Mouse (Mus musculus) cerebellum, adult 9-11 months (tissue): ENCODE measurements around the gene Scin.

Experiments used
- DNase-seq: peaks from one replicate; pipeline ENCODE4 v3.0.0; 2022

Gene Scin

DNA sequence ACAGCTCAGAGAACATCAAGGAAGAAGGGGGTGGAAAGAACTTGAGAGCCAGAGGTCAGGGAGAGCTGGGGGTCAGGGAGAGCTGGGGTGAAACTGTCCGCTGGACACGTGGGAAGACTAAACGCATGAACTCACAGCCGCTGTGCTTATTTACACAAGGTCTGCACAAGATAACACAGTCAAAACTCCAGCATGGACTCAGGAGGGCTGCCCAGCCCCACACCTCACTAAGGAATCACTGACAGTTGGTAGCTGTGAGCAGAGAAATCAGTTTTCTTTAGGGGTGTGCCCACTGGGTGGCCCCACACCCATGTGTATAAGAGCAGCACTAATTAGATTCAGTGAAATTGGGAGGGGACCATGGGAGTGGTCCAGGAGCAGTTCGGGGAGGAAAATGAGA is 27.2 kb downstream of the Scin start:
- no peak for DNase-seq

DNA sequence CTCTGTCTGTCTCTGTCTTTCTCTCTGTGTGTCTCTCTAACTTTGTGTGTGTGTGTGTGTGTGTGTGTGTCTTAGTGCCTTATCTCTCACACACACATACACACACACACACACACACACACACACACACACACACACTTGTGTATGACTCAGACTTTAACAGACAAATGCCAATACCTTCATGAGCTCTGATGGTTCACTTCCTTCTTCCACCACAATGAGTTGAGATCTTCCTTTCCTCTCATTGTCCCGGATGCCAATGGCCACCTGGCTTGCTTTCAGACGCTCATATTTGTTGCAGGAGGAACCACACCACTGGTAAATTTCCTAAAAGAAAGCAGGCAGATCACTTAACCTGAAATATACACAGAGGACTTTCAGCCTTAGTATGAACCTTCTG is 29.3 kb downstream of the Scin start:
- no peak for DNase-seq

DNA sequence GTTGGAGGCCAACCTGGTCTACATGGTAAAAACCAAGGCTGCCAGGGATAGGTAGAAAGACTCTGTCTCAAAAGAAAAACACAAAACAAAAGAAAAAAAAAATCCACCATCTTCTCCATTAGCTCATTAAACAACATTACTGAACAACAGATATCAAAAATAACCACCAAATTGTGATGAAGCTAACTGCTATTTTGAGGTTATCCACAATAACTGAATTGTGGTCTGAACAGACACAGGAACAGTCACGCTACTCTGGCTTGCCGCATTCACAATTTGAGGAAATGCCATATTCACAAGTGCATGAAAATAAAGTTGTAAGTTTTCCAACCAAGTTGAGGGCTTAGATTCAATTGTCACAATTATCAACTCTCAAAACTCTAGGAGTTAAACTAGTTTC is 31.7 kb downstream of the Scin start:
- no peak for DNase-seq

DNA sequence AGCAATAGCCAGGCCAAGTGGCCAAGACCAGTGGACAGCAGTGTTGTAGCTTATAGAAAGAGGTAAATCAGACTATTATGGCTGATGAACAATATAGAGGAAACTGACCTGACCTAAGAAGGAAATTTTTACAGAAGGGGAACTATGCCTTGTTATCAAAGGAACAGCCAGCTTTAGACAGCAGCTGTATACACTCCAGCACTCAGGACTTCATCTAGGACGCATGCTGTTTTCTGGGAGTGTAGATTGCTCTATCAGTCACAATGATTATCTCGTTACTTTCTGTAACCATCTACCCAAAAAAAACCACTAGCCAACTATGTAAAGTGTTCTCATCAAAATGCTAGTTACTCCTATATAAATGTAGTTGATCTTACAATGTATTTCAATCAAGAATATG is 34.6 kb downstream of the Scin start:
- DNase-seq: no peak

DNA sequence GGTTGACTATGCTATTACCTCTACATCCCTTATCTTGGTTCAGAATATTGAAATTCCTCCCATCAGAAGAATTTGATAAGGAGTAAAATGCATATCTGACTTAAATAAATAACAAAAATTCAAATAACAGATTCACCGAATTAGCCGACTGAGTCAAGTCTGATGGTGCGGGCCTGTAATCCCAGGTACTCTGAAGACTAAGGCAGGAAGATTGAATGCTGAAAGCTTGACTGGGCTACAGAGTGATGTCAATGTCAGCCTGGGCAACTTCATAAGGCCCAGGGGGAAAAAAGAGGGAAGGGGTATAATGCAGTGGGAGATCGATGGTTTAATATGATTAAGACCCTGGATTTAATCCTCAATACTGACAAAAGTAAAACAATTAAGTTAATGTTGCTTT is 36.6 kb downstream of the Scin start:
- no peak for DNase-seq

DNA sequence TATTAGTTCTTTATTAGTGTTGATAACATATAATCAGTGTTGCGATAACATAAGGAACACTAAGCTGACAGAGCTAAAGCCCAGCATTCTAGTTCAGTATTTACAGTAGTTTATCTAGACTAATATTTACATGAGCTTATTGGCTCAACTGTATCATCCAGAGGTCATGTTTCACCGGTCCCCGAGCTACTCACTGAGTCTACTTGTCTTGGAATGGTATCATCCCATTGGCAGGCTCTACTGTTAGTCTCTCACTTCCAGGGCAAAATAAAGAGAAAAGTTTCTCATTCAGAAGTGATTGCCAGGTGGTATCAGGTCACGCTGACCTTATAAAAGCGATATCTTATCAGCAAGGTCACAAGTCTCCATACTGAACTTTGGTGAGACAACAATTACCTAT is 37.0 kb downstream of the Scin start:
- DNase-seq: no peak

DNA sequence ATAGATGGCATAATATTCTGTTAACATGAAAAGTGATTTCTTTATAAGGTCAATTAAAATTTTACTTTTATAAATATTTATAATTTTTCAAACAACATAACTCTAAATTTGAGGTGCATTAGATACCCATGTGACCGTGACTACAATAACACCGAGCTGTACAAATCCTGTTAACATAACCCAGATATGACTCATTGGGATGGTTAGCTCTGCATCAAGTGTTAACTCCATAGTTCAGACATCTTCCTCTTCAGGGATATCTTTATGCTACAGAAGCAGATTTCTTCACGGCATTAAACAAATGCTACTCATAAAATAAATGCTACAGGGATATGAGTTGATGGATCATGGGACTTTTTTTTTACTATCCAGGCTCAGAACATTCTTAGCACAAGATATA is 37.6 kb downstream of the Scin start:
- no peak for DNase-seq

DNA sequence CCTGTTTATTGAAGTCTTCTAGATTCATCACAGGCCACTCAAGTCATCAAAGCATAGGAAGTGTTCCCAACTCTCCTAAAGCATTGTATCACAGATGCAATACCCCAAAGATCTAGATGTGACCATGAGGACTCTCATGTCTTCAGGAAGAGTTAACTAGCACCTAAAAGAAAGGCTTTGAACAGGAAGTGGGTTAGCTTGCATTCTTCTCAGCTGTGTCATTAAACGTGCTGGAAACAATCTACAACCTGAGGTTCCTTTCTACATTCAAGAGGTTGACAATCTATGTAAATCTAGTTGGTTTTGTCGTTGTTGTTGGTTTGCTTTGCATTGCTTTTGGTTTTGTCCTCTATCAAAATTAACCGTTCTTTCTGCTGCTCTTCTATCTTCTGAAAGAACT is 44.0 kb downstream of the Scin start:
- DNase-seq: no peak

DNA sequence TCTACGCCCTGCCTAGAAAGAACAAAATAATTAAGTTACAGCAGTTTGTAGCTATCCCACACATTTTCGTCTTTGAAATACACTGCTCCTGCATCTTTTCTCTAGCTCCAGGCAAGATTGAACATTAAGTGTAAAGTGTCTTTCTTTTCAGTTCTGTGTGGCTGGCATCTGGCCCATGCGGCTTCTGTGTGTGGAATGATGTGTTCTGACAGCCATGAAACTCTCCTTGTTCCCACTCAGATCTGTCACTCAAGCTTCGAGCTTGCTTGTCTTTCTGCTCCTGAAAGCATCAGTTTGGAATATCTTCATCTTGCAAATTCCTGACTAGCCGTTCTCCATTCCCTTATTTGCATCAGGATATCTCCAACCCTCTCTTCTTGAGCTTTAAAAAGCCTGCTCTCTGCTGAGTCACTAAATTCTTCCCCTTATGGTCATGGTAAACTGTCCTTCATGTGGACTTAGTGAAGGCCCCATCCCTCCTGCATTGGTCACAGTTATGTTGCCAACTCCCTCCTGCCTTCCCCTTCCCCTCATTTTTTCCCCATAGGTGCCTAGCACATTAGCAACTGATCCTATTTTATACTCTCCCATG is 48.2 kb downstream of the Scin start:
- no peak for DNase-seq

DNA sequence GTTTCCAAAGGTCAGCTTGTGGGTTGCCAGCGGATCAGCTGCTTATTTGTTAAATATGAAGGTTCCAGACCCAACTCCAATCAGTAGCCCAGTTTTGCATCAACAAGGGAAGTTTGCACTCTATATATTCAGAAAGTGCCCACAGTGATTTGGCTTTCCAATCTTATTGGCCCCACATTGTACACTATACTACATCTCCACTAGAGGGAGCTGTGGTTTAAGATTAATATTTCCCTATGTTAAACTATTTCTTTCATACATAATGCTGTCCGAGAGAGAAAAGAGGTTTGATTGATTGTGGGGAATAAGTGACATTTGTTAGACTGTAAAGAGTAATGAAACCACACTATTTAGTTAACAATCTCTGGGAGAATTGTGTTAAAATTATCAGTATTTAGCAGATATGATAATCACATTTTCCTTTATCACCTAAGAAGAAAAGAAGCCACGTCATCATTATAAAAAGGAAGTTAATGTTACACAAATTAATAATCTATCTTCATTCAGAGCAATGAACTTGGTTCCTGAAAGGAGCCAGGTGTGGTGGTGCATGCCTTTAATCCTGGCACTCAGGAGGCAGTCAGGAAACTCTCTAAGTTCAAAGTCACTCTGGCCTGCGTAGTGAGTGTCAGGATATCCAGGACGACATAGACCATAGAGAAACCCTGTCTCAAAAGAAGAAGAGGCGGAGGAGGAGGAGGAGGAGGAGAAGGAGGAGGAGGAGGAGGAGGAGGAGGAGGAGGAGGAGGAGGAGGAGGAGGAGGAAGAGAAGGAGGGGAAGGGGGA is 51.4 kb downstream of the Scin start:
- no peak for DNase-seq

DNA sequence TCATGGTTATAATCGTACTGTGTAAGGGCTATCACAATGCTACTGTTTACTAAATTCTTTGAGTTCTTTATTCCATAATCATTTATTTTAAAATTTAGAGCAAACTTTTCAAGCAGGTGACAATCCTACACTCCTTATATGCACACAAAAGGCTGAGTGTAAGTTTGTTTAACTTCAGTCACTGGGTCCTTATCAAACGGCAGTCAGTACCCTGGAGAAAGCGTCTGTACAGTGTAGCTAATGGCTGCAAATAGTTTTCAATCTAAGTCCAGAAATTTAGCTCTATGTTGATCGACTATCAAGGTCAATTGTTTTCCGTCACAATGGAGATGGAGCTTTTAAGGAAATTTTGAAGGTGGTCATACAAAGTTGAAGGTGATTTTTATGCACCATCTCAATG is 52.0 kb downstream of the Scin start:
- no peak for DNase-seq

DNA sequence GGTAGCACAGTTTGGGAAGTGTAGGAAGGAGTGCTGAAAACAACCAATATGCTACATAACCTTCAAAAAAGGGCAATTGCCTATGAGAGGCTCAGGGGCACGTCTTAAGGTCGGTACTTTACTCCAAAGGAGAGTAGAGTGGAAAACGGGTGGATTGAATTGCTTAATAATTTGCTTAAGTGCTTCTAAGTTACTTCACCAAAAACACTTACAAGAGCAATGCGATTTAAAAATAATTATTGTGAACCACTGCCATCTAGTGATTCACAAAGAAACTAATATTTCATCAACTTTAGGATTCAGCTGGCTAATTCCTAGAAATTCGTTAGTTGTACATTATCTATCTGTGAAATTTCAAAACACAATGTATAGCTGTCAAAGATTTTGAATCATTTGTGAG is 60.4 kb downstream of the Scin start:
- DNase-seq: no peak

DNA sequence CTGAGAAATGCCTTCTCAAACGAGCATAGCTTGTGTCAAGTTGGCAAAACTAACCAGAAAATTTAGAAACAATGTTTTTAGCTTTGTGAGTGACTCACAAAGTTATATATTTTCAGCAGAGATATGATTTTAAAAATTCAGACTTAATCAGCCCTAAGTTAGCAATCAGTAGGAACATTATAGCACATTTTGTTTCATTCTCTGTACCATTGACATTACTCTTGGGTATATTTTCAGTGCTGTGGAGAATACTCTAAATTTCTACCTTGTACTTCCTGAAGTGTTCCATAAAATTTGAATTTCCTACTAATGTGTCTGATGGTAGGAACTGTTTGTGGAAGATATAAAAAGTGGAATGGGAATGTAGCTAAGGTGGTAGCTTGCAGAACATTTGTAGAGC is 87.0 kb downstream of the Scin start:
- no peak for DNase-seq

DNA sequence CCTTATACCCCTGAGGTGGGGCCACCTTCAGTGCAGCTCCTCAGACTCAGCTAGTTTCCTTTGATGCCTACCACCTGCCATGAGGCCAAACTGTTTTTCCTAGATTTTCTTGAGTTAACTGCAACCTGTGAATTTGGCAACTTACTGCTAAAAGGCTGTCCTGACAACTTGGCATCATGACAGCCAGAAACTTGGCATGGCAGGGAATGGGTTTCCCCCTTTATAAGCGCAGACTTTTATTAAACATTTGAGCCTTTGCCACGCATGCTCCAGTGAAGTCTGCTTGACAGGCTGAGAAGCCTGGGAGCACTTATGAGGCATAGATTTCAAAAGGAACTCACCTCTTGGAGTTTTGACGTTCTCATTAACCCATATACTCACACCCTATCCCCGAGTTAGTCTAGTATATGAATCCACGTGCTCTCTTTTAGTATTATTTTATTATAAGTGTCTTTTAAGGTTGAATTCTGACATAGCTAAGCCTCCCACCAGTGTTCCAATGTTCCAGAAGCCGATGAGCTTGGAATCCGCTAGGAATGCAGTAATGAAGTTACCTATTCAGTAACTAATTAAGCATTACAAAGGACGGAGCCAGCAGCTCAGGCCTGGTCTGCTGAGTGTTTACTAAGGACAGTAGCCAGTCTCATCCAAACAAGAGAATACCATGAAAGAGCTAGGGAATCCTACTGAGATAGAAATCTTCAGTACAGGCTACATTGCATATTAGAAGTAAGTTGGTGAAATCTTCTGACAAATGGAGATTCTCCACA is 90.0 kb downstream of the Scin start:
- no peak for DNase-seq

DNA sequence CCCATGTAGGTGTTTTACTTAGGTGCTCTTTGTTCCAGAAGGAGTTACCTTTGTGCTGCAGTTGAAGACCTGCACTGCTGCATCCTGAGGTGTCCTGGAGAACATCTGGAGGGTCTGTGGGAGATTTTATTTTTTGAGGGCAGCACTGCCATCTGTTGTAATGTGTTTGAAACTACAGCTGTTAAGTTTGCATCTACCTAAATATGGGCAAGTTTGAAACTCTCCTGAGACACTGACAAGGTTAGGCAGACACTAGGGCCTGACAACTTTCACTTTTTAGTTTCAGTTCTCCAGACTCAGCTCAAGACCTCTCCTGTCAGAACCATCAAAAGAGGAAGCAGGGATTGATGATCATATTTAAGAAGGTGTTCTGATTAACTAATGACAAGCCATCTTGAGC is 94.0 kb downstream of the Scin start:
- no peak for DNase-seq

DNA sequence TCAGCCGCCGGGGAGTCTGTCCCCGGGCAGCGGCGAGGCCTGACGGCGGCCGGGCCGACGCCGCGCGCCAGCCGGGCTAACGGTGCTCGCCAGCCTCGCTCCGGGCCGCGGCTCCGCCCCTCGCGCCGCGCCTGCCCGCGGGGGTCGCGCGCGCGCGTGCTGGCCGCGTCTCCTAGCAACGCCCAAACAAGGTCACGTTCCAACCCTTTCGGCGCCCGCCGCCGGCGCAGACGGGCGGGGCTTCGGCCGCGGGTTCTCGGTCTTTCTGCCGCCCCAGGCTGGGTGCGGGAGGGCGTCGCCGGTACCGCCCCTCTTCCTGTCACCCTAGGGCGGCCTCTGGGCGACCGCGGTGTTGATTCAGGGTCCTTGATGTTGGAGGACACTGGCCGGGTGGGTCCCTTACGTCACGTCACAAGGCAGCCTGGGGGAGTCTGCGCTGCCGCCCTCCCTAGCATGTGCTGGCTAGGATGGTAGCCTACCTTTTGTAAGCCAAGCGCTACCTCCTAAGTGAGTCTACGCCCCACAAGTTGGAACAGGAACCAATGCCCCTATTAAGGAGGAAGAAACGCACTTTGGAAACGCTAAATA is 96.1 kb downstream of the Scin start, which contains the start of gene Arl4a:
Gene Arl4a (minus strand): TSS at position 150 of the 588 bp plus-strand sequence.
- peak; percentile 87 for DNase-seq

DNA sequence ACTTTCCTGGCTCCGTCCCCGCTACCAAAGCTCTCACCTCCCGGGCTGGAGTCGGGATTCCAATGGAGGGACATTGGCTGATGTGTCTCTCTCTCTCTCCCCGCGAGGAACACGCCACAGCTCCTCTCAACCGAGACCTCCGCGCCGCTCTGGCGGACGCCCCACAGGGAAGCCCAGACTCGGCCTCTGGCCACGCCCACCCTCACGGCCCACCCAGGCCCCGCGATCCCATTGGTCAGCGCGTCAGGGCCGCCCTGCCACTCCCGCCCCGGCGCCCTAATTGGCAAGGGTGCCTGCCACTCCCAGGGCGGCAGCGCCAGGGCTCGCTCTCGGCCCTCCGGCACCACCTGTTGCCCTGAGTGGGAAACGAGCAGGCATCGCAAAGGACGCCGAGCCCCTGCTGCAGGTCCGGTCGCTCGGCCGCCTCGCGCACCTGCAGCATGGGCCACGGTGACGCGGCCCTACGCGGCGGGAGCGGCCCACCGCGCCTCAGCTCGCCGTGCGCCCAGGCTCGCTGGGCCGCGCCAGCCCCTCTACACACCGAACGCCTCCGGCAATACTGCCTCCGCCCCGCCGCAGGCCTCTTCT is 96.7 kb downstream of the Scin start:
- DNase-seq: peak; percentile 97

DNA sequence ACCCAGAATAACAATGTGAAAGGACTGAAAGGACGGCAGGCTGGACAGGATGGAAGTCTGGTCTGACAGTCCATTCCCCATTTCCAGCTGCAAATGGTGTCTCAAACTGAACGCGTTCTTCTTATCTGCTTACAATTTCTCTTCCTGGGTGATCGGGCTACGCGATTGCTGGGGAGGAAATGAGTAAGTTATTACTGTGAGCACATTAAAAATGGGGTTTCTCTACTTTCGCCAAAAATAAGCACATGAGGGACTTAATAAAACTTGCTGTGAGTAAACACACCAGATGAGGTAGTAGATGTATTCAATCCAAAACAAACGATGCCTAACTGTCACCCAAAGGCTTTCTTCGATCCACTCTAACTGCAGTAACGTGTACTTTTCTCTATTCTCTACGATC is 97.4 kb downstream of the Scin start:
- DNase-seq: no peak

DNA sequence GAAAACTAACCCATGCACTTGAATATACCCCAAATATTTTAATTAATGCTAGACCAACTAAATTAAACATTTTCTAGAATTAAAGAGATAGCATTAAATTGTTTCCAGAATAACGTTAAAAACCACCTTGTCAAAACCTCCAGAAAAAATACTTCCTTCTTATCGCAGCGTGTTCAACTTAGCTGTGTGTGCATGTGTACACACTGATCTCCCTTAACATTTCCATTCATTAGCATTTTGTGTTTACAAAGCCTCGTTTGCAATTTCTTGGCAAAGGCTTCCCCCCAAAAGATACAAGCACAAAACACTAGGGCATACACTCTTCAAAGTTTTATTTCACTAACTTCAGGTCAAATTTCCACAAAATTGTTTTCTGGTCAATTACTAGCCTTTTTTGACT is 98.5 kb downstream of the Scin start:
- DNase-seq: no peak

DNA sequence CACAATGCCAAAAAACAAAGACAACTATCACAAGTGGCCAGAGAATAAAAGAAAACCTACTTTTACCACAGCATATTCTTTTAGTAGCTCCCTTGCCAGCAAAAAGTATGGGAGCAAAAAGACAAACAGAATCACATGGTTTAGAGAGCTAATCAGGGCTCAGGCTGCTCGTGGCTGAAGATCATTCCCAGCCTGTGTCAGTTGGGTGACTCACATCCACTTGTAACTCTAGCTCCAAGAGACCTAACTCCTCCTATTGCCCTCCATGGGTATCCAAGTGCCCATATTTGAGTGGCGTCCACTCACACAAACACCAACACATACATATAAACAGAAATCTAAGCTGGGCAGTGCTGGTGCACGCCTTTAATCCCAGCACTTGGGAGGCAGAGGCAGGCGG is 104.8 kb downstream of the Scin start:
- DNase-seq: no peak

DNA sequence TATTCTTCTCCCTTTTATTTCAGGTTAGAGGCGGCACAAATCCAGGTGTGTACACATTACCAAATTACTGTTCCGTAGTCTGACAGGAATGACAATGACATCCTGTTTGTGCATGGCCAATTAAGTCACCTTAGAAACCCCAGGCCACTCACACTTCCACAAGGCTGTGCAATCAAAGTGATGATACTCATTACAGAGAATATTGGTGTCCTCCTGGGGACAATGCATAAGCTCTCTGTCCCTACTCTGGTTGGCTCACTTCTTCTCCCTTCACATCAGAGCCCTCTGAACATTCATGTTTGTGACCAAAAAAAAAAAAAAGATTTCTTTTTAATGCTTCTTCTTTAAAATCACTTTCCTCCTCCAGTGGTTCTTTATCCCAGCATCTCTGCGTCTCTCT is 106.2 kb downstream of the Scin start:
- no peak for DNase-seq

DNA sequence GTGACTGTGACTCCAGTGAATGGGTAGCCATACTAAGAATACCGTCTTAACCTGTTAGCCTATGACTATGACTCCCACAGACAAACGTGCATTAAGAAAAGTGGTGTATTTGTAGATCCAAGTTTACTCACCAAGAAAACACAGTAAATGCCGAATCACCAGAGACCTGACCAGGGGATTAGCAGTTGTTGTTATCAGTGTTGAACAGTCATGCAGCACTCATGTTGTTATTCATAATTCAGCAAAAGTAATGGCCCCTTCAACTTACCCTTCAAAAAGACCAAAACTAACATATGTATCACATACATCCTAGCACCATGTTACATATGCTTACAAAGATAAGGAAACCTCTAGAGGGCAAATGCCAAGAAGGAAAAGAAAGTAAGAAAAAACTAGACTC is 106.6 kb downstream of the Scin start:
- no peak for DNase-seq

DNA sequence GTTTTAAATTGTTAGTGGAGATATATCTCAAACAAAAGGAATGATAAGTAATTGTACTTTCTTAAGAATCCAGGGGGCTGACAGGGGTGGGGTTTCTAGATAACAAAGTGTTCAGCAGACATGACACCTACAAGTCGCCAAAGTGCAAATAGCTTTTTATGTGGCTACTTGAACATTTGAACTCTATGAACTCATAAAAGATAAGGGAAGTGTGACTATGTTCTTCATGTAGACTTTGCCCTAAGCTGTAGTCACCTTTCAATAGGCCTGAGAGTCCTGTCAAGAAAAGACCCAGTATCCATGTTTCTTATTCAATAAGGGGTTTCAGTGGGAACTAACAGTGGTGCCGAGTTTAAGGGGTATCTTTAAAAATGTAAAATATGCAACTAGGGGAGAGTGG is 110.1 kb downstream of the Scin start:
- no peak for DNase-seq
